ENCODE assay signal across 24 mouse cellular contexts in genomic region chrX:57364891-57365569, GRCm38 (mm10). TPM values are rescaled to one million over a fixed set of nuclear protein-coding genes. Genes with fewer than 3 reads are reported as not detected.
DNase-seq lines count a peak whose midpoint lies in the region; ATAC-seq lines count a peak whose summit lies in the region.
"Had no signal": no experiment of that assay in that cellular context is flagged by ENCODE, and none has a peak within 500 bp of the region (broad histone marks: within the 10 kb centered on the region; RNA-seq: fewer than 3 reads in every experiment).

No protein-coding gene starts in this region.

- H3K4me2 ChIP-seq in kidney, embryonic 15.5 days: no peak overlapping the region
- peak overlapping the region; percentile 49 for H3K4me2 ChIP-seq in liver, embryonic 15.5 days
- H3K4me2 ChIP-seq: midbrain, embryonic 11.5 days had no signal

- no peak for DNase-seq in kidney, adult 11 months
- no peak for DNase-seq in adrenal gland, postnatal 4 days (ENCODE audit: low spot score in 2 of 2)
- DNase-seq in right cerebral cortex, postnatal 4 days: no peak
- DNase-seq in left cerebral cortex, adult 18-20 months (ENCODE audit: low spot score in 2 of 2): no peak
- DNase-seq: adrenal gland, adult 2 months; cerebellum, adult 18-20 months; cerebellum, postnatal 25 days; heart, adult 18-20 months; kidney, adult 9 months; kidney, postnatal 36 days; lung, adult 2 months; retina, postnatal 1 day; thymus, postnatal 25 days had no signal

- WGBS in kidney, embryonic 15.5 days: 68% methylated on average over 2 of the region's 2 CpGs
- WGBS in liver, embryonic 15.5 days (ENCODE audit: insufficient replicate concordance): 33% methylated on average over 2 of the region's 2 CpGs

- H3K27me3 ChIP-seq in kidney, embryonic 15.5 days: no peaks in the 10 kb centered on the region
- H3K27me3 ChIP-seq in liver, embryonic 15.5 days: no peaks in the 10 kb centered on the region

- no peaks in the 10 kb centered on the region for H3K9me3 ChIP-seq in kidney, embryonic 15.5 days (replicated peaks)
- H3K9me3 ChIP-seq in liver, embryonic 15.5 days (replicated peaks): no peaks in the 10 kb centered on the region
- H3K9me3 ChIP-seq: embryonic facial prominence, embryonic 10.5 days; hindbrain, embryonic 10.5 days; limb, embryonic 10.5 days had no signal

- no peaks in the 10 kb centered on the region for H3K4me1 ChIP-seq in kidney, embryonic 15.5 days
- H3K4me1 ChIP-seq in liver, embryonic 15.5 days (replicated peaks): peaks cover 23% of the 10 kb centered on the region
- H3K4me1 ChIP-seq: embryonic facial prominence, embryonic 10.5 days; hindbrain, embryonic 10.5 days; limb, embryonic 10.5 days had no signal

- 0 out of 2 replicates have a peak, but pooled peaks have one; percentile 52 for ATAC-seq in kidney, embryonic 15.5 days (replicated peaks; ENCODE audit: low FRiP score)
- ATAC-seq in granulocyte monocyte progenitor cell, adult 5-6 weeks (replicated peaks; ENCODE audit: poor library complexity, severe bottlenecking): peak; percentile 69
- ATAC-seq in liver, embryonic 15.5 days (ENCODE audit: insufficient read depth): peak; percentile 98

- H3K4me3 ChIP-seq in kidney, embryonic 15.5 days (replicated peaks): no peak overlapping the region
- no peak overlapping the region for H3K4me3 ChIP-seq in liver, embryonic 15.5 days (replicated peaks)
- H3K4me3 ChIP-seq: embryonic facial prominence, embryonic 10.5 days; hindbrain, embryonic 10.5 days; left cerebral cortex, adult 2 months; limb, embryonic 10.5 days had no signal

- no peak overlapping the region for H3K9ac ChIP-seq in kidney, embryonic 15.5 days
- no peak overlapping the region for H3K9ac ChIP-seq in liver, embryonic 15.5 days

- no peaks in the 10 kb centered on the region for H3K36me3 ChIP-seq in kidney, embryonic 15.5 days
- no peaks in the 10 kb centered on the region for H3K36me3 ChIP-seq in liver, embryonic 15.5 days (replicated peaks)
- H3K36me3 ChIP-seq: embryonic facial prominence, embryonic 10.5 days; hindbrain, embryonic 10.5 days; limb, embryonic 10.5 days had no signal

- H3K27ac ChIP-seq in kidney, embryonic 15.5 days: no peak overlapping the region
- H3K27ac ChIP-seq in liver, embryonic 15.5 days (replicated peaks): peak overlapping the region; percentile 89
- H3K27ac ChIP-seq: embryonic facial prominence, embryonic 10.5 days; hindbrain, embryonic 10.5 days; left cerebral cortex, adult 2 months; limb, embryonic 10.5 days had no signal

RNA-seq across cellular contexts. Expression of gene Arhgef6, which starts 26.5 kb away (rescaled TPM):
- polyA plus RNA-seq in kidney, embryonic 15.5 days (2015; fragmentation: Nextera tagmentation; extraction: Ambion mirVana): 3.2 and 3.9 TPM in 2 replicates
- total RNA-seq in granulocyte monocyte progenitor cell, adult 5-6 weeks (2014; fragmentation: Nextera tagmentation): 104 and 126 TPM in 2 replicates
- total RNA-seq in granulocyte monocyte progenitor cell, adult 5-6 weeks (2017): 100 and 119 TPM in 2 replicates
- 5.5 and 5.7 TPM in 2 replicates for polyA plus RNA-seq in liver, embryonic 15.5 days (2015; fragmentation: Nextera tagmentation; extraction: Ambion mirVana)
- 10 to 100 TPM; 35.8 to 38.8 TPM for total RNA-seq in adrenal gland, postnatal 4 days (2021)
- 10 to 100 TPM; 14.6 to 16.2 TPM for total RNA-seq in left cerebral cortex, adult 18-20 months (2021)

RNA-seq across cellular contexts. Expression of gene Rbmx, which starts 27.8 kb away (rescaled TPM):
- 134 TPM in 2 replicates for polyA plus RNA-seq in kidney, embryonic 15.5 days (2015; fragmentation: Nextera tagmentation; extraction: Ambion mirVana)
- 81.2 and 92.6 TPM in 2 replicates for total RNA-seq in granulocyte monocyte progenitor cell, adult 5-6 weeks (2014; fragmentation: Nextera tagmentation)
- 74.0 and 74.1 TPM in 2 replicates for total RNA-seq in granulocyte monocyte progenitor cell, adult 5-6 weeks (2017)
- 24.0 and 24.8 TPM in 2 replicates for polyA plus RNA-seq in liver, embryonic 15.5 days (2015; fragmentation: Nextera tagmentation; extraction: Ambion mirVana)
- 10 to 100 TPM; 53.4 to 63.8 TPM for total RNA-seq in adrenal gland, postnatal 4 days (2021)
- 10 to 100 TPM; 52.4 to 53.5 TPM for total RNA-seq in left cerebral cortex, adult 18-20 months (2021)

RNA-seq across cellular contexts. Expression of gene Gm364, which starts 43.9 kb away (rescaled TPM):
- not detected in 2 replicates for polyA plus RNA-seq in kidney, embryonic 15.5 days (2015; fragmentation: Nextera tagmentation; extraction: Ambion mirVana)
- not detected in 2 replicates for total RNA-seq in granulocyte monocyte progenitor cell, adult 5-6 weeks (2014; fragmentation: Nextera tagmentation)
- 0.46 TPM in 1 of 2 replicates, not detected in the other for total RNA-seq in granulocyte monocyte progenitor cell, adult 5-6 weeks (2017)
- 0.05 TPM in 1 of 2 replicates, not detected in the other for polyA plus RNA-seq in liver, embryonic 15.5 days (2015; fragmentation: Nextera tagmentation; extraction: Ambion mirVana)
- total RNA-seq in adrenal gland, postnatal 4 days (2021): not detected
- total RNA-seq in left cerebral cortex, adult 18-20 months (2021): not detected
- total RNA-seq: adrenal gland, adult 2 months; gastrocnemius, adult 8-10 months; heart, adult 18-20 months; left cerebral cortex, adult 2 months had no signal
- polyA plus RNA-seq: adrenal gland, adult 2 months; embryonic facial prominence, embryonic 10.5 days; forebrain, embryonic 11.5 days; heart, embryonic 16.5 days; hindbrain, embryonic 10.5 days; lung, adult 2 months; midbrain, embryonic 11.5 days had no signal
